Mouse (Mus musculus): ENCODE results near the gene Polr1d.

DNA sequence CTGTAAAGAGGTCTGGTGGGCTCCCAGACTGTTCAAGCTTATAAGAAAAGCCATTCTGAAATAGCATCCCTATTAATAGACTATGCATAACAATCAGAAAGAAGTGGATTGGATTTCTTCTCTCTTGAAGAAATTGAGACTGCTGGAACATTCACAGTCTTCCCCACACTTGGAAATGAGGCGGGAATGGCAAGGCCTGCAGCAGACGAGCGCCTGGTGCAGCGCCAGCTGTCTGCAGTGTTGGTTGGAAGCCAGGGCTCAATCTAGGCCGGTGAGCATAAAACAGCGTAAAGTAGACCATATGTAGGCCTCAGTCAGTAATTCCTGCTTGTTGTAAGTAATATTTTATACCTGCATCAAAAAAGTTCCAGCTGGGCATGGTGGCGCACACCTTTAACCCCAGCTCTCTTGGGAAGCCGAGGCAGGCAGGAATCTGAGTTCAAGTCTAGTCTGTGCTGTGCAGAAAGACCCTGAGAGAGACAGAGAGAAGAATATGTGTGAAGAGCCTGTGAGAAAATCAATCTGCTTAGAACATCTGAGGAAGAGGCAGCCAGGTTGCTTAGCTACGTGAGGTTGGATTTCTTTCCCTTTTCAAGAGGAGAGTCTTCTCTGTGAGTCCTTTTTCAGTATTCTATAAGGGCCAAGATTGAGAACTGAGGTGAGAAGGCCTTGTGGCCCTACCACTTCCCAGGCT, 8.5 kb downstream of the Polr1d start:
- TF ChIP-seq CTCF (IDR thresholded peaks at IDR 0.05; ENCODE audit: control insufficient read depth, insufficient read depth, insufficient replicate concordance, low read depth, low read length), result no peak
- no peak for TF ChIP-seq POLR2A (IDR thresholded peaks at IDR 0.05; ENCODE audit: control insufficient read depth, low read depth, low read length)

Data from testis, adult 2 months (tissue).